Mouse (Mus musculus): ENCODE data around the gene Tomm6. TPM values are rescaled to one million over a fixed set of nuclear protein-coding genes. Genes with fewer than 3 reads are reported as not detected.
A peak's percentile ranks its signal among the peaks of the same experiment; 100 is the strongest.

Tomm6 gene
- total RNA-seq, 1 experiment = 54.7 TPM

GRCm38 (mm10) chr17:47682836-47683235 lies 5.3 kb downstream of the Tomm6 start:
- no peak overlapping the region for H3K27ac ChIP-seq (ENCODE audit: insufficient read depth, low read depth, low read length, poor library complexity, severe bottlenecking)
- H3K4me1 ChIP-seq (ENCODE audit: control insufficient read depth in 2 of 2, insufficient read depth in 2 of 2, low read length in 2 of 2, poor library complexity in 1 of 2) = peaks cover 3 to 8% of the 10 kb centered on the region in 2 experiments; a peak in 1 of 4 replicates
- no peak overlapping the region for H3K4me3 ChIP-seq (ENCODE audit: insufficient read depth in 1 of 2, low read depth in 1 of 2, low read length in 2 of 2, poor library complexity in 1 of 2, severe bottlenecking in 1 of 2)
- H3K36me3 ChIP-seq (ENCODE audit: control insufficient read depth, insufficient read depth, low read length, poor library complexity, severe bottlenecking) = peaks cover 22% of the 10 kb centered on the region
- no peak for DNase-seq (ENCODE audit: low read depth, low spot score)
- in situ Hi-C loops (cut with MboI; ENCODE audit: low sequenced_read_pairs in 2 of 2, unreplicated experiment in 2 of 2) = no loop called here
- H3K9me3 ChIP-seq (ENCODE audit: control insufficient read depth, insufficient read depth, low read depth, low read length) = no peaks in the 10 kb centered on the region
- TF ChIP-seq ZC3H11A (IDR thresholded peaks at IDR 0.05; ENCODE audit: borderline replicate concordance, low read depth, low read length) (no peak), ZNF384 (IDR thresholded peaks at IDR 0.05; ENCODE audit: low read depth, low read length) (no peak), MAFK (IDR thresholded peaks at IDR 0.05; ENCODE audit: insufficient read depth, low read depth, low read length) (no peak), HCFC1 (IDR thresholded peaks at IDR 0.05; ENCODE audit: borderline replicate concordance, insufficient read depth, low read length) (no peak), CHD2 (IDR thresholded peaks at IDR 0.05; ENCODE audit: low read depth, low read length) (no peak)
- H3K9ac ChIP-seq (ENCODE audit: insufficient read depth, low read depth, low read length, poor library complexity, severe bottlenecking) = no peak overlapping the region

- peaks cover 10% of the 10 kb centered on the region; the same call in 1 of the 2 replicates for H3K36me3 ChIP-seq (ENCODE audit: control insufficient read depth, insufficient read depth, low read length, poor library complexity, severe bottlenecking)
- H3K9ac ChIP-seq (ENCODE audit: insufficient read depth, low read depth, low read length, poor library complexity, severe bottlenecking) = no peak overlapping the region
- no peak overlapping the region for H3K27ac ChIP-seq (ENCODE audit: insufficient read depth, low read depth, low read length, poor library complexity, severe bottlenecking)
- no peak overlapping the region for H3K4me3 ChIP-seq (ENCODE audit: insufficient read depth in 1 of 2, low read depth in 1 of 2, low read length in 2 of 2, poor library complexity in 1 of 2, severe bottlenecking in 1 of 2)
- H3K4me1 ChIP-seq (ENCODE audit: control insufficient read depth in 2 of 2, insufficient read depth in 2 of 2, low read length in 2 of 2, poor library complexity in 1 of 2) = peaks cover 0 to 6% of the 10 kb centered on the region in 2 experiments; a peak in 1 of 4 replicates
- H3K9me3 ChIP-seq (ENCODE audit: control insufficient read depth, insufficient read depth, low read depth, low read length) = no peaks in the 10 kb centered on the region
- no peak for TF ChIP-seq MAFK (IDR thresholded peaks at IDR 0.05; ENCODE audit: insufficient read depth, low read depth, low read length)
- no peak for TF ChIP-seq ZNF384 (IDR thresholded peaks at IDR 0.05; ENCODE audit: low read depth, low read length)
- no peak for TF ChIP-seq ZC3H11A (IDR thresholded peaks at IDR 0.05; ENCODE audit: borderline replicate concordance, low read depth, low read length)
- TF ChIP-seq CHD2 (IDR thresholded peaks at IDR 0.05; ENCODE audit: low read depth, low read length) = no peak
- no peak for TF ChIP-seq HCFC1 (IDR thresholded peaks at IDR 0.05; ENCODE audit: borderline replicate concordance, insufficient read depth, low read length)
- no peak for DNase-seq (ENCODE audit: low read depth, low spot score)
- in situ Hi-C loops (cut with MboI; ENCODE audit: low sequenced_read_pairs in 2 of 2, unreplicated experiment in 2 of 2) = no loop called here
Measured at GRCm38 (mm10) chr17:47678702-47679101, 9.5 kb downstream of the Tomm6 start.

DNA sequence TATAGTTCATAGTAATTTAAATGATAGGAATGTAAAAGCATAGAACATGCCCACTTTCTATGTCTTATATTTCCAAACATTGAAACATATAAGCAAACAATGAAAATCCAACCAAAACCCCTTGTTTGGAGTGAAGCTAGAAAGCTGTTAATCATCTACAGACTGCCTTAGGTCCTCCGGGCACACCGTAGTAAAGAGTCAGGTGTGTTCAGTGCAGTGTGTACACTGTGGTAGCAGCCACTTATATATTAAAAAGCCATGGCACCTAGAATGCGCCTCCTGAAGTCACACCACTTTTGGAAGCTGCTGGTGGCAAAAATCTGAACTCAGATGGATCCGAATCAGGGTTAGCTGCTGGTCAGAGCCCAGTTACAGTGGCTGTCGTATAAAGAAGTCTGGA lies 9.9 kb downstream of the Tomm6 start:
- no peak overlapping the region for H3K9ac ChIP-seq (ENCODE audit: insufficient read depth, low read depth, low read length, poor library complexity, severe bottlenecking)
- no peak overlapping the region for H3K4me3 ChIP-seq (ENCODE audit: insufficient read depth in 1 of 2, low read depth in 1 of 2, low read length in 2 of 2, poor library complexity in 1 of 2, severe bottlenecking in 1 of 2)
- DNase-seq (ENCODE audit: low read depth, low spot score) = no peak
- in situ Hi-C loops (cut with MboI; ENCODE audit: low sequenced_read_pairs in 2 of 2, unreplicated experiment in 2 of 2) = no loop called here
- H3K9me3 ChIP-seq (ENCODE audit: control insufficient read depth, insufficient read depth, low read depth, low read length) = no peaks in the 10 kb centered on the region
- TF ChIP-seq CHD2 (IDR thresholded peaks at IDR 0.05; ENCODE audit: low read depth, low read length) (no peak), MAFK (IDR thresholded peaks at IDR 0.05; ENCODE audit: insufficient read depth, low read depth, low read length) (no peak), ZNF384 (IDR thresholded peaks at IDR 0.05; ENCODE audit: low read depth, low read length) (no peak), HCFC1 (IDR thresholded peaks at IDR 0.05; ENCODE audit: borderline replicate concordance, insufficient read depth, low read length) (no peak), ZC3H11A (IDR thresholded peaks at IDR 0.05; ENCODE audit: borderline replicate concordance, low read depth, low read length) (no peak)
- no peak overlapping the region for H3K27ac ChIP-seq (ENCODE audit: insufficient read depth, low read depth, low read length, poor library complexity, severe bottlenecking)
- H3K36me3 ChIP-seq (ENCODE audit: control insufficient read depth, insufficient read depth, low read length, poor library complexity, severe bottlenecking) = peaks cover 10% of the 10 kb centered on the region; the same call in 1 of the 2 replicates
- peaks cover 0 to 6% of the 10 kb centered on the region in 2 experiments; a peak in 1 of 4 replicates for H3K4me1 ChIP-seq (ENCODE audit: control insufficient read depth in 2 of 2, insufficient read depth in 2 of 2, low read length in 2 of 2, poor library complexity in 1 of 2)

- Histone ChIP-seq H3K4me1 (ENCODE audit: control insufficient read depth in 2 of 2, insufficient read depth in 2 of 2, low read length in 2 of 2, poor library complexity in 1 of 2) (peaks cover 0 to 2% of the 10 kb centered on the region in 2 experiments; a peak in 2 of 4 replicates), H3K4me3 (ENCODE audit: insufficient read depth in 1 of 2, low read depth in 1 of 2, low read length in 2 of 2, poor library complexity in 1 of 2, severe bottlenecking in 1 of 2) (no peak overlapping the region), H3K36me3 (ENCODE audit: control insufficient read depth, insufficient read depth, low read length, poor library complexity, severe bottlenecking) (peaks cover 5% of the 10 kb centered on the region; the same call in 1 of the 2 replicates), H3K9ac (ENCODE audit: insufficient read depth, low read depth, low read length, poor library complexity, severe bottlenecking) (no peak overlapping the region), H3K27ac (ENCODE audit: insufficient read depth, low read depth, low read length, poor library complexity, severe bottlenecking) (no peak overlapping the region), H3K9me3 (ENCODE audit: control insufficient read depth, insufficient read depth, low read depth, low read length) (no peaks in the 10 kb centered on the region)
- DNase-seq (ENCODE audit: low read depth, low spot score) = peak; percentile 72
- in situ Hi-C loops (cut with MboI; ENCODE audit: low sequenced_read_pairs in 2 of 2, unreplicated experiment in 2 of 2) = no loop called here
- peak; percentile 52; the same call in 1 of the 2 replicates for TF ChIP-seq ZC3H11A (IDR thresholded peaks at IDR 0.05; ENCODE audit: borderline replicate concordance, low read depth, low read length)
- TF ChIP-seq MAFK (IDR thresholded peaks at IDR 0.05; ENCODE audit: insufficient read depth, low read depth, low read length) = no peak
Measured at GRCm38 (mm10) chr17:47676581-47676980, 11.6 kb downstream of the Tomm6 start.
